Mouse (Mus musculus): ENCODE data around the gene Gm21987.

- TF ChIP-seq POLR2A (IDR thresholded peaks at IDR 0.05; ENCODE audit: borderline replicate concordance, control insufficient read depth, low read depth, low read length) (no peak), CTCF (IDR thresholded peaks at IDR 0.05; ENCODE audit: control insufficient read depth, insufficient read depth, low read length) (no peak)
Measured at GRCm38 (mm10) chr16:38349881-38350280, 3.0 kb downstream of the Gm21987 start.

All from bone marrow, adult 2 months (tissue).